Mouse (Mus musculus) kidney, postnatal 14 days (tissue): ENCODE data around the gene Tcp11.

Experiments used
- DNase-seq: peaks from one replicate; pipeline ENCODE4 v3.0.0; 2022; ENCODE audit warnings: mixed read lengths

The Tcp11 gene

DNA sequence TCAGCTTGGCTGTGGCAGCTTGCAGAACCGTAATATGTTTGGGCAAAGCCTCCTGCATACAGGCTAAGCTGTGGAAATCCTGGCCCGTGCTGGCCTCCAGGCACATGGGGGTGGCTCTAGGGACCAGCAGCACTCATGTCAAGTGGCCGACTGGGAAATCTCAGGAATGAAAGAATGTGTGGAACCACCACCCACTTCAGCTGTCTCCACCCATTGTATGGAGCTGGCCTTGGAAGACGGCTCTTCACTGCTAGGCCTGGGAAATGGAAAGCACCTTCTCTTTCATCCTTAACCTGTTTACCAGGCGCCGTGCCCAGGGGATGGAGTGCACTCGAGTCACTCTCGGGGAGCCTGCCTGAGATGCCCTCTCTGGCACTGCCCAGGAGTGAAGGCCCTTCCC, 45.5 kb downstream of the Tcp11 start:
- DNase-seq = no peak

GRCm38 (mm10) chr17:28033046-28033580, 47.3 kb downstream of the Tcp11 start:
- no peak for DNase-seq

- DNase-seq = no peak
These were observed 48.2 kb downstream of the Tcp11 start for GRCm38 (mm10) chr17:28032219-28032618.

DNA sequence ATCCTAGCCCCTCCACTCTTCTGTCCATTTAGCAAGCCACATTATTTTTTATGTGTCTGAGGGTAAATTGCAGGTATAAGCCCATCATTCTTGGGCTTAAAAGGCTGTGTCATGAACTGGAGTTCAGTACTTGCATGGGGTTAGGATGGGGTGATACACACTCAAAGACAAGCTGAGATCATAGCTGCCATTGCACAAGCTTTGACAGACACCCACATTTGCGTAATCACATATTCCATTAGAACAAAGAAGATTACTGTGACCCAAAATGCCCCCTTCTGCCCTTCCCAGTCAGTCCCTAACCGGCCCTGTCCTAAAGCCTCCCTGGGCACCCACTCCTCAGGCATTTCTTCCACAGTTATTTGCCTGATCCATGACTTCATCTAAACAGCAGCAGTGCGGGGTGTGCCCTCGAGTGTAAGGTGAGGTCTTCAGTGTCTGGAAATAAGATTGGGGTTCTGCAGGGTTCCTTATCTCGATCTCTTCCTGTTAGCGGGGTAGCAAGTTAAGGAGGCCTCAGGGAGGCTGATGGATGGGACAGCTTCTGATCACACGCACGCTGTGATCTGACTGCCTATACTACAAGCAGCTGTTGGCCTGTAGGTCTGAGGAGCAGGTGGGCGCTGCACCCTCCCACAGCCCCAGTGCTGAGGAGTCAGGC, 49.0 kb downstream of the Tcp11 start:
- DNase-seq = no peak

GRCm38 (mm10) chr17:28030446-28030845, 50.0 kb downstream of the Tcp11 start:
- no peak for DNase-seq

GRCm38 (mm10) chr17:28029308-28029707, 51.1 kb downstream of the Tcp11 start:
- DNase-seq = peak; percentile 64

DNA sequence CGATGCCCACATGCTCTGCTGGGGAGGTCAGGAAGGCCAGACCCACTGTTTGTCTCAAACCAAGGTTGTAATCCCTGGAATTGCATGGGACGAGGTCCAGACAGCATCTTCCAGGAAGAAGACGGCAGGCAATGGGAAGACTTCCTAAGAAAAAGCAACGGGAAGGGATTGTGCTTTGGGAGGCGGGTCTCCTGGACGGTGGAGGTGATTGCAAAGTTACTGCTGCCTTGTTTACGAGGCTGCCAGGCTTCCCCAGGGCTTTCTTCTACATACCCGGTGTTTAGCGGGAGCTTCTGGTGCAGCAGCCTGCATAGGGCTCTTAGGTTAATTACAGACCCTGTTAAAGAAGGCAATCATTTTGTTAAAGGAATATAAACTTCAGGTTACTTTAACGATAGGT, 52.2 kb downstream of the Tcp11 start:
- no peak for DNase-seq

DNA sequence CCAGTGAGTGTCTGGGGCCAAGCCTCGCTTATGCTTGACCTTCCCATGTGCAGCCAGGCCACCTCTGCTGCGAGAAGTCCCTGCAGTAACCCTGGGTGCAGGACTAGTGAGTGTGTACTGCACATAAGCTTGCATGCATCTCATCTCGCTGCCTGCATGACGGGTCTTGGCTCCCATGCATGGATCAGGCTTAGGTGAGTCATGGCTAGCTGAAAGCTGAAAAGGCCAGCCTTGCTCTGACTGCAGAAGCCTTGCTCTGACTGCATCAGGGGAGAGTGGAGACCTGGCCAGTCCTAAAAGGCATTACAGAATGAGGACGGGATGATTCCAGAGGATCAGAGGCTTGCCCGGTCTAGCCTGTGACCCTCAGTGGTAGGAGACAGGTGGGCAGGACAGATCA, 53.2 kb downstream of the Tcp11 start:
- DNase-seq = no peak

DNA sequence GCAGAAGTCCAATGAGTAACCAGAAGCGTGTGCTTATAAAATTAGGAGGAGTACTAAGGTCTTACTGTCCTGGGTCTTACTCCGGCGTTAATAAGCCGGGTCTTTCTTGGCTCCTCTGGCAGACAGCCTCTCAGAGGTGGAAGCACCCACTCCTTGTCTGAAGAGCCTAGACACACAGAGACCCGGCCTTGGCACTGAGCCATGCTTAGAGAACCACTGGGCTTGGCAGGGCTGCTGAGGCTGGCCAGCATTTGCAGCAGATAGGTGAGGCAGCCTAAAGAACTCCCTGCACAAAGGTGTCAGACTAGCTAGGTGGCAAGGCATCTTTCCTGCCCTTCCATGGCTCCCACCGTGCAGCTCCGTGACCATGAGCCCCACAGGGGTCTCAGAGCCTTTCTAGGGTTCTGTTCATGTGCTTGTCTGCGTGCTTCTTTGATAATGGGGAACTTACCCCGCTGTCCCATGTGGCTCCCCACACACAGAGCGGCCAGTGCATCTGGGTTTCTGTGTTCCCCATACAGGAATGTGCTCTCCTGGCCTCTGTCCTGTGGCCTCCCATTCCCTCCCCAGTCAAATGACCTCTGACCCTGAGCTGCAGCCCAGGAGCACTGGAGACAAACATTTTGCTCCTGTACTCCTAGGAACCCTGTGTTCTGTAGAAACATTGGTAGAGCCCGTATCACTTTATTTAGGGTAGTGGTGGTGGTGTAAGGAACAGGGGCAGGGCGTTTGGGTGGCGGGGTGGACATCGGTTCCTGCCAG, 54.1 kb downstream of the Tcp11 start:
- peak; percentile 76 for DNase-seq

DNA sequence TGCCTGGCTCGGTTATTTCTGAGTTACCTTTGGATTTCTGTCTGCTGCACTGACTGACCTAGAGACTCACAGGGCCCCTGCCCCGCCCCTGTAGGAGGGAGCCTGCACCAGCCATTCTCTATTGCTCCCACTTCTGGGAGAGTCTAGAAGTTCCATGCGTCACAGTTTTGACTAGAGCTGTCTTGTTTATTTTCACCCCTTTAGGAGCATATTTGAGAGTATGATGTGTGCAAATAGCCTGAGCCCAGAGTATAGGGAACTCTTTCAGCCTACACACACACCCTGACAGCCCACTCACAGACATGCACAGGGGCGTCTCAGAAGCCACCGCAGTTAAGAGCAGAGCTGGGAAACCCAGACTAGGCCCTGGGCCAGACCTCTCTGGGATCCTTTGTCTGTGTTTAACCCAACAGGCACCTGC, 54.9 kb downstream of the Tcp11 start:
- peak; percentile 78 for DNase-seq

DNA sequence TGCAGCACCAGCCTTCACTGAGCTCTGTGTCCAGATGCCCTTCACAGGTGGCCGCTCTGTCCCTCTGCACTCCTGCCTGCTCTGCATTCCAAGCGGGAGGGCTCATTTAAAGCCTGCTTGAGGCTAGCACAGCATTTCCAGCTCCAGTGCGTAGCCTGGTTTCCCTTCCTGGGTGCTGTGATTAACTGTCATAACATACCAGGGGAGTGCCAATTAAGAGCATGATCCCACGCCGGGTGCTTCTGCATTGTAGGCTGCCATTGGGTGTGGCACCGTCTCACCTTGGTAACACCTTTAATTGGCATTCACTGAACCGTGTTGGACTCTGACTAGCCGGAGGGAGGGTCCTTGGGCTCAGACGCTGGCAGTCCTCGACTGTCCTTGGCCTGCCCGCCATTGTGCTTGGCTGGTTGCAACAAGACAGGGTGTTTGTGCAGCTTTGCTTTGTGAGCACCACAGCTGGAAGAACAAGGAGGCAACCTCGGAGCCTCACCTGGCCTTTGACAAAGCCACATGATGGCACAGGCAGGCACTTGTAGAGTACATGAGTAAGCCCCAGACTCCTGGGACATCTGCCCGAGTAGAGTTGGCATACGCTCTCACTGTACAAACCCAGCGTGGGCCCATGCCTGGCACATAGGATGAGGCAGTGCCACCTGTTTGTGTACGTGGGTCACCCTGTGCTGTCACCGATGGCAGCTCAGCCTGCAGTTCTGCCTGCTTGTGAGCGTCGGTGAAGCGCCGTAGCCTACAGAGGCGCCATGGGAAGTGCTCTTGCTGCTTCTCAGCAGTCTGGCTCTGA, 57.4 kb downstream of the Tcp11 start:
- peak; percentile 86 for DNase-seq

DNA sequence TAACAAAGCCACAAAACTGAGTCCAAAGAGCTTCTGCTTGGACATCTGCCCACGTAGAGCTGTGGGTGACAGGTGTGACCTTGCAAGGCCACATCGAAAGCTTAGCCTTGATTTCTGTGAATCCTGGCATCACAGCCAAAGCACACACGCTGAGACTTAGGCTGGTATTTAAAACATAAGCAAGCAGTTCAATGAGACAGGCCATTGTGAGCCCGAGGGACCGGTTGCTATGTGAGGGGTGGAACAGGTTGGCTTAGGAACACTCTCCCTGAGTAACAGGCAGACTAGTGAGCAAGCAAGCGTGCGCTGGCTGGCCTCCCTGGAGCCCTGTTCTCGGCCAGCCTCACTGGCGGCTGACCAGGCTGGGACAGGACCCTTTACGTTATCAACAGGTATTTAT, 58.5 kb downstream of the Tcp11 start:
- DNase-seq = peak; percentile 62

GRCm38 (mm10) chr17:28019785-28020696, 60.4 kb downstream of the Tcp11 start:
- DNase-seq = no peak

DNA sequence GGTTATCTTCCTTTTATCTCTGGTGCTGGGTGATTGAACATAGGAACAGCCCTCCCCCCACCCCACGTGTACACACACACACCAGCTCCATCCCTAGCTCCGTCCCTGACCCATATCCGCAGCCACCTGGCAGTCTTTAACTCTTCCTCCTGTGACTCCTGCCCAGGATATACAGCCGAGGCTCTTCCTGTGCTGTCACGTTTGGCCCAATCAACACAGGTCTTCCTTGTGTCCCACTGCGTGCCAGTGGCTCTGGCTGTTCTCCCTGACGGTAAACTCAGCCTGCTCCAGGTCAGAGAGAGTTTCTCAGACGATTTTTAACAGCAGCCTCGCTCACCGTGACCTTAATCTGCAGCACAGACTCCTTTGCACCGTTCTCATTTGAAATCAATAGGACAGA, 61.7 kb downstream of the Tcp11 start:
- peak; percentile 30 for DNase-seq

GRCm38 (mm10) chr17:28018344-28018743, 62.1 kb downstream of the Tcp11 start:
- no peak for DNase-seq
